Mouse (Mus musculus): Measurements from ENCODE around the gene Btk.

- no peak for TF ChIP-seq POLR2A (IDR thresholded peaks at IDR 0.05; ENCODE audit: borderline replicate concordance, low read depth, low read length)
- no peak for TF ChIP-seq CTCF (IDR thresholded peaks at IDR 0.05; ENCODE audit: low read depth, low read length)
These were observed 1.1 kb downstream of the Btk start for GRCm38 (mm10) chrX:134582270-134582669.
